Mouse (Mus musculus) liver, embryonic 12.5 days (tissue): ENCODE results near the gene Rps5. TPM values are rescaled to one million over a fixed set of nuclear protein-coding genes. Genes with fewer than 3 reads are reported as not detected.

Source experiments
- ATAC-seq: fragments of 200-750 bp; cut with Nextera tagmentation; 2 replicates; pipeline ENCODE4 v1.8.0; 2017; ENCODE audit warnings: moderate number of reproducible peaks, mild to moderate bottlenecking, moderate library complexity
- H3K27ac ChIP-seq: fragments of 300-500 bp; sonication (generic); 2 replicates; pipeline ENCODE4 v1.5.1; 2016; ENCODE audit warnings: mild to moderate bottlenecking
- H3K27me3 ChIP-seq: fragments of 300-500 bp; sonication (generic); replicated peaks from 2 replicates; pipeline ENCODE4 v1.6.1; 2016; ENCODE audit warnings: mild to moderate bottlenecking, moderate library complexity
- H3K36me3 ChIP-seq: fragments of 300-500 bp; sonication (generic); 2 replicates; pipeline ENCODE4 v1.6.1; 2016; ENCODE audit warnings: mild to moderate bottlenecking, moderate library complexity
- H3K4me1 ChIP-seq: fragments of 300-500 bp; sonication (generic); 2 replicates; pipeline ENCODE4 v1.6.1; 2016
- H3K4me2 ChIP-seq: fragments of 300-500 bp; sonication (generic); 2 replicates; pipeline ENCODE4 v1.6.1; 2016; ENCODE audit warnings: mild to moderate bottlenecking, moderate library complexity
- H3K4me3 ChIP-seq: fragments of 300-500 bp; sonication (generic); 2 replicates; pipeline ENCODE4 v1.5.1; 2016; ENCODE audit warnings: mild to moderate bottlenecking, moderate library complexity
- H3K9ac ChIP-seq: fragments of 300-500 bp; sonication (generic); 2 replicates; pipeline ENCODE4 v1.6.1; 2016; ENCODE audit warnings: mild to moderate bottlenecking, moderate library complexity
- H3K9me3 ChIP-seq: fragments of 300-500 bp; sonication (generic); replicated peaks from 2 replicates; pipeline ENCODE4 v1.6.1; 2016; ENCODE audit warnings: mild to moderate bottlenecking, moderate library complexity
- WGBS: fragments of 180-500 bp; shearing (Covaris S2); methylation state at CpG from one replicate; pipeline ENCODE4 v1.1.7; 2016; ENCODE audit not compliant: insufficient replicate concordance; 5-methylcytosine and 5-hydroxymethylcytosine counted together
- polyA plus RNA-seq: library from polyadenylated mRNA; unstranded; fragments of >200 nt; fragmentation: Nextera tagmentation; extraction: Ambion mirVana; gene quantifications from 2 replicates; pipeline ENCODE4 v1.2.1, GENCODE M21; 2016

Rps5 gene
- polyA plus RNA-seq, 1 experiment from 2014 or later: 821 TPM

DNA sequence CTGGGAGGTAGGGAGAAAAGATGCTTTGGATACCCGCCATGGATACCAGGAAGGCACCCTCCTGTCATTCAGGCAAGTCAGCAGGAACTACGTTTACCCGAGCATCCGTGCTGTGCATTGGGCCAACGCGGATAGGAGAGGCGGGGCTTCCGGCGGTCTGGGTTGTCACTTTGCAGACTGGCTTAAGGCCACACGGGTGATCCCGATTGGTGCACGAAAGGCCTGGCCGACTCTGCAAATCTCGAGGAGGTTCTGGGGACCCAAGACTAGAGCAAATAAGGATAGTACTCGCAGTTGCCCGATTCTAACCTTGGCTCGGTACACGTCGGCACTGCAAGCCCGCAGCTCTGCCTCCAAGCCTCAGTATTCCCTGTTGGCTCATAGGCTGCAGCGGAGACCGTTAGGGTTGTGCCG is 43.6 kb downstream of the Rps5 start, which contains the start of gene Zfp324:
Zfp324 (plus strand) TSS at position 161 of the 414 bp plus-strand sequence.
- Histone ChIP-seq H3K9me3 (no peaks in the 10 kb centered on the region), H3K9ac (peak within 1 kb of the TSS; percentile 83), H3K4me2 (peak within 1 kb of the TSS; percentile 94), H3K36me3 (peaks cover 21% of the 10 kb centered on the region), H3K4me3 (peak within 1 kb of the TSS; percentile 81), H3K27ac (peak within 1 kb of the TSS; percentile 92), H3K4me1 (peaks cover 48% of the 10 kb centered on the region), H3K27me3 (no peaks in the 10 kb centered on the region)
- peak; percentile 93 for ATAC-seq
- WGBS: 1% methylated on average over 23 of the region's 23 CpGs

DNA sequence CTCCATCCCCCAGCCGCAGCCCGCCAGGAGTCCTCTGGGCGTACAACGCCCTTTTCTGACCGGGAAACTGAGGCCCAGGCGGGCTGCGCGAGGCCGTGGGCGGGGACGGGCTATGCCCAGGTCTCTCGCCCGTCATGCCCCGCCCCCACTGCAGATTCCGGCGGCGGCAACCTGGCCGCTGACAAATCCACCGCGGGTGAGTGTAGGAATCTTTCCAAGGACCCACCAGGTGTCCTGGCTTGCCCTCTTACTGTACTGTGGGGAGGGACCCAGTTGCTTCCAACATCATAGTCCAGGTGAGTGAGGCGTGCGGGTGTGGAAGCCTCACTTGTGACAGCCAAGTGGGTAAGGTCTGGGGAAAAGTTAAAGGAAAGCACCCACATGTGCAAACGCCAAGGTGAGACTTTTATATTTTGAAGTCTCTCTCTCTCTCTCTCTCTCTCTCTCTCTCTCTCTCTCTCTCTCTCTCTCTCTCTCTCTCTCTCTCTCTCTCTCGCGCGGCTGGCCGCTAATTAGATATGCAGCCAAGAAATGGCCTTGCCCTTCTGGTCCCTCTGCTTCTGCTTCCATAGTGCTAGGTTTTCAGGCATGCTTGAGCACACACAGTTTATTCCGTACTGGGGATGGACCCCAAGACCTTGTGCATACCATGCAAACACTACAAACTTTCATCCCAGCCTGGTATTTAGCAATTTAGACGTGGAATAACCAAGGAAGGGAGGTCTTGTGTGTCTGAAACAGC is 44.2 kb downstream of the Rps5 start:
- H3K4me1 ChIP-seq: peaks cover 42% of the 10 kb centered on the region
- WGBS: under 1% methylated on average over 29 of the region's 29 CpGs
- H3K36me3 ChIP-seq: peaks cover 27% of the 10 kb centered on the region
- peak overlapping the region; percentile 94 for H3K4me2 ChIP-seq
- H3K9ac ChIP-seq: peak overlapping the region; percentile 83
- peak; percentile 87 for ATAC-seq
- H3K4me3 ChIP-seq: peak overlapping the region; percentile 81
- peak overlapping the region; percentile 92 for H3K27ac ChIP-seq
- no peaks in the 10 kb centered on the region for H3K27me3 ChIP-seq
- no peaks in the 10 kb centered on the region for H3K9me3 ChIP-seq

DNA sequence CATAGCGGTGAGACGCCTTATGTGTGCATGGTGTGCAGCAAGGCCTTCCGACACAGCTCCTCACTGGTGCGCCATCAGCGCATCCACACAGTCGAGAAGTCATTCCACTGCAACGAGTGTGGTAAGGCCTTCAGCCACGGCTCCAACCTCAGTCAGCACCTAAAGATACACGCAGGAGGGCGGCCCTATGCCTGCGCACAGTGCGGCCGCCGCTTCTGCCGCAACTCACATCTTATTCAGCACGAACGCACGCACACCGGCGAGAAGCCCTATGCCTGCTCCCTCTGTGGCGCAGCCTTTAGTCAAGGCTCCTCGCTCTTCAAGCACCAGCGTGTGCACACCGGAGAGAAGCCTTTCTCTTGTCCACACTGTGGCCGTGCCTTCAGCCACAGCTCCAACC is 48.8 kb downstream of the Rps5 start:
- Histone ChIP-seq H3K9me3 (no peaks in the 10 kb centered on the region), H3K4me2 (no peak overlapping the region), H3K27ac (no peak overlapping the region), H3K4me1 (peaks cover 23% of the 10 kb centered on the region), H3K36me3 (peaks cover 42% of the 10 kb centered on the region), H3K27me3 (no peaks in the 10 kb centered on the region), H3K4me3 (no peak overlapping the region), H3K9ac (no peak overlapping the region)
- no peak for ATAC-seq
- 90% methylated on average over 25 of the region's 25 CpGs for WGBS

Other genes starting within 250 kb of the Rps5 start
- gene Vmn2r55, start 237.3 kb upstream of the Rps5 start, polyA plus RNA-seq: not detected in 2 replicates
- not detected in 2 replicates for gene Vmn2r56, start 187.3 kb upstream of the Rps5 start, polyA plus RNA-seq
- 1.4 and 2.1 TPM in 2 replicates for gene Zscan18, start 118.7 kb upstream of the Rps5 start, polyA plus RNA-seq
- 3.8 and 4.6 TPM in 2 replicates for gene Zfp329, start 103.4 kb upstream of the Rps5 start, polyA plus RNA-seq
- 16.1 and 16.4 TPM in 2 replicates for gene Zfp110, start 87.5 kb upstream of the Rps5 start, polyA plus RNA-seq
- gene Zfp128, start 41.1 kb upstream of the Rps5 start, polyA plus RNA-seq: 0.86 and 1.0 TPM in 2 replicates
- 5.9 and 6.6 TPM in 2 replicates for gene Zscan22, start 24.5 kb upstream of the Rps5 start, polyA plus RNA-seq
- gene Rnf225, start 5.1 kb downstream of the Rps5 start, polyA plus RNA-seq: 0.24 and 0.43 TPM in 2 replicates
- gene Zfp324, start 43.5 kb downstream of the Rps5 start, polyA plus RNA-seq: 4.4 and 5.1 TPM in 2 replicates
- gene Zfp446, start 55.6 kb downstream of the Rps5 start, polyA plus RNA-seq: 5.4 and 5.7 TPM in 2 replicates
- gene Slc27a5, start 75.9 kb downstream of the Rps5 start, polyA plus RNA-seq: 1.3 and 1.5 TPM in 2 replicates
- gene Trim28, start 76.8 kb downstream of the Rps5 start, polyA plus RNA-seq: 201 and 203 TPM in 2 replicates
- 16.2 and 20.0 TPM in 2 replicates for gene Zbtb45, start 87.7 kb downstream of the Rps5 start, polyA plus RNA-seq
- gene Chmp2a, start 112.5 kb downstream of the Rps5 start, polyA plus RNA-seq: 133 and 134 TPM in 2 replicates
- 145 and 148 TPM in 2 replicates for gene Ube2m, start 116.0 kb downstream of the Rps5 start, polyA plus RNA-seq
- gene Mzf1, start 132.5 kb downstream of the Rps5 start, polyA plus RNA-seq: 0.77 and 1.4 TPM in 2 replicates
- gene Vmn1r85, start 172.9 kb downstream of the Rps5 start, polyA plus RNA-seq: not detected in 2 replicates
- gene Vmn1r86, start 197.6 kb downstream of the Rps5 start, polyA plus RNA-seq: not detected in 2 replicates
- gene Vmn1r87, start 217.9 kb downstream of the Rps5 start, polyA plus RNA-seq: not detected in 2 replicates
- gene Vmn1r88, start 237.3 kb downstream of the Rps5 start, polyA plus RNA-seq: 0.02 TPM in 1 of 2 replicates, not detected in the other